Mouse (Mus musculus): ENCODE measurements around the gene Pfkl. TPM values are rescaled to one million over a fixed set of nuclear protein-coding genes. Genes with fewer than 3 reads are reported as not detected.

Gene Pfkl
- polyA plus RNA-seq, 1 experiment: 122 TPM

- H3ac ChIP-seq (ENCODE audit: control insufficient read depth, insufficient read length): no peak overlapping the region
- peaks cover 34% of the 10 kb centered on the region for H3K79me2 ChIP-seq (ENCODE audit: control insufficient read depth, insufficient read depth)
- H3K4me3 ChIP-seq: no peak overlapping the region
- no peak overlapping the region for H3K4me2 ChIP-seq (ENCODE audit: low read depth)
- H3K27me3 ChIP-seq (ENCODE audit: control insufficient read depth, insufficient read depth, insufficient read length): no peaks in the 10 kb centered on the region
- peaks cover 6% of the 10 kb centered on the region for H3K36me3 ChIP-seq (ENCODE audit: control insufficient read depth, insufficient read depth)
- TF ChIP-seq POLR2A (IDR thresholded peaks at IDR 0.05; ENCODE audit: insufficient read length, low read depth): no peak
- no peak for TF ChIP-seq SRF (IDR thresholded peaks at IDR 0.05; ENCODE audit: control insufficient read depth, insufficient read length, low read depth)
- no peak for TF ChIP-seq E2F4 (IDR thresholded peaks at IDR 0.05; ENCODE audit: insufficient read depth)
- TF ChIP-seq TCF12 (IDR thresholded peaks at IDR 0.05; ENCODE audit: insufficient read depth, poor library complexity, severe bottlenecking): no peak
- TF ChIP-seq MYOD1 (IDR thresholded peaks at IDR 0.05; ENCODE audit: control insufficient read depth in 1 of 3, insufficient read length in 2 of 3, low read depth in 2 of 3): no peak
- TF ChIP-seq POLR2AphosphoS2 (IDR thresholded peaks at IDR 0.05; ENCODE audit: insufficient read length, low read depth): no peak
- TF ChIP-seq TCF3 (IDR thresholded peaks at IDR 0.05; ENCODE audit: insufficient read length, low read depth): no peak
- TF ChIP-seq REST (IDR thresholded peaks at IDR 0.05; ENCODE audit: insufficient read depth, insufficient read length): no peak
- TF ChIP-seq MYOG (IDR thresholded peaks at IDR 0.05; ENCODE audit: control insufficient read depth in 1 of 3, insufficient read depth in 1 of 3, insufficient read length in 2 of 3, low read depth in 2 of 3): no peak
- no peak for TF ChIP-seq MAX (IDR thresholded peaks at IDR 0.05; ENCODE audit: low read depth)
- no peak for TF ChIP-seq USF1 (IDR thresholded peaks at IDR 0.05; ENCODE audit: low read depth)
- TF ChIP-seq CEBPB (IDR thresholded peaks at IDR 0.05; ENCODE audit: insufficient read depth, poor library complexity, severe bottlenecking): no peak
Measured at GRCm38 (mm10) chr10:78004479-78005100, 5.3 kb downstream of the Pfkl start.

DNA sequence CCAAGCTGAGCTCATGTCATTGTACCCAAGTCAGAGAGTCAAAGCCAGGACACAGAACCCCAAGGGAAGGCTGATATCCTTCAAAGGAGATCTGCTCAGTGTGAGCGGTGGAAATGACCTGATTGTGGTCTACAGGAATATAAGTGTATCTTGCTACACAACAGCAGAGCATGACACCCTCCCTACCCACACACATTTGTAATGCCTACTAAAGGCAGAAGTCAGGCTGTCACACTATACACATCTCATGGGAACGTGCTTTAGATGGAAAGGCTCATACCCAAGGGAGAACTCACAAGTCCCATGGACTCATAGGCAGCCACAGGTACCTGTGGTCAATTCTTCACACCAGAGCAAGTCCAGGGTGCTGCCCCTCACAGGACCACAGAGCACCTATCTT is 7.6 kb downstream of the Pfkl start:
- Histone ChIP-seq H3K4me3 (no peak overlapping the region), H3K36me3 (ENCODE audit: control insufficient read depth, insufficient read depth) (peaks cover 6% of the 10 kb centered on the region), H3K27me3 (ENCODE audit: control insufficient read depth, insufficient read depth, insufficient read length) (no peaks in the 10 kb centered on the region), H3K79me2 (ENCODE audit: control insufficient read depth, insufficient read depth) (peaks cover 18% of the 10 kb centered on the region), H3K4me2 (ENCODE audit: low read depth) (no peak overlapping the region), H3ac (ENCODE audit: control insufficient read depth, insufficient read length) (no peak overlapping the region)
- TF ChIP-seq CEBPB (IDR thresholded peaks at IDR 0.05; ENCODE audit: insufficient read depth, poor library complexity, severe bottlenecking) (no peak), MYOD1 (IDR thresholded peaks at IDR 0.05; ENCODE audit: control insufficient read depth in 1 of 3, insufficient read length in 2 of 3, low read depth in 2 of 3) (no peak), TCF3 (IDR thresholded peaks at IDR 0.05; ENCODE audit: insufficient read length, low read depth) (no peak), MYOG (IDR thresholded peaks at IDR 0.05; ENCODE audit: control insufficient read depth in 1 of 3, insufficient read depth in 1 of 3, insufficient read length in 2 of 3, low read depth in 2 of 3) (no peak), SRF (IDR thresholded peaks at IDR 0.05; ENCODE audit: control insufficient read depth, insufficient read length, low read depth) (no peak), TCF12 (IDR thresholded peaks at IDR 0.05; ENCODE audit: insufficient read depth, poor library complexity, severe bottlenecking) (no peak), REST (IDR thresholded peaks at IDR 0.05; ENCODE audit: insufficient read depth, insufficient read length) (no peak), USF1 (IDR thresholded peaks at IDR 0.05; ENCODE audit: low read depth) (no peak), E2F4 (IDR thresholded peaks at IDR 0.05; ENCODE audit: insufficient read depth) (no peak), POLR2AphosphoS2 (IDR thresholded peaks at IDR 0.05; ENCODE audit: insufficient read length, low read depth) (no peak), MAX (IDR thresholded peaks at IDR 0.05; ENCODE audit: low read depth) (no peak), POLR2A (IDR thresholded peaks at IDR 0.05; ENCODE audit: insufficient read length, low read depth) (no peak)

GRCm38 (mm10) chr10:78001796-78002195 is 8.1 kb downstream of the Pfkl start:
- H3K4me3 ChIP-seq: no peak overlapping the region
- TF ChIP-seq TCF3 (IDR thresholded peaks at IDR 0.05; ENCODE audit: insufficient read length, low read depth) (no peak), USF1 (IDR thresholded peaks at IDR 0.05; ENCODE audit: low read depth) (no peak)
- H3K4me2 ChIP-seq (ENCODE audit: low read depth): no peak overlapping the region
- no peaks in the 10 kb centered on the region for H3K27me3 ChIP-seq (ENCODE audit: control insufficient read depth, insufficient read depth, insufficient read length)
- H3ac ChIP-seq (ENCODE audit: control insufficient read depth, insufficient read length): no peak overlapping the region
- H3K79me2 ChIP-seq (ENCODE audit: control insufficient read depth, insufficient read depth): peaks cover 12% of the 10 kb centered on the region
- peaks cover 6% of the 10 kb centered on the region for H3K36me3 ChIP-seq (ENCODE audit: control insufficient read depth, insufficient read depth)

GRCm38 (mm10) chr10:78000200-78000599 is 9.7 kb downstream of the Pfkl start:
- TF ChIP-seq POLR2A (IDR thresholded peaks at IDR 0.05; ENCODE audit: insufficient read length, low read depth) (no peak), MAX (IDR thresholded peaks at IDR 0.05; ENCODE audit: low read depth) (no peak), MYOG (IDR thresholded peaks at IDR 0.05; ENCODE audit: control insufficient read depth in 1 of 3, insufficient read depth in 1 of 3, insufficient read length in 2 of 3, low read depth in 2 of 3) (no peak), SRF (IDR thresholded peaks at IDR 0.05; ENCODE audit: control insufficient read depth, insufficient read length, low read depth) (no peak), MYOD1 (IDR thresholded peaks at IDR 0.05; ENCODE audit: control insufficient read depth in 1 of 3, insufficient read length in 2 of 3, low read depth in 2 of 3) (no peak), TCF3 (IDR thresholded peaks at IDR 0.05; ENCODE audit: insufficient read length, low read depth) (no peak), REST (IDR thresholded peaks at IDR 0.05; ENCODE audit: insufficient read depth, insufficient read length) (no peak), TCF12 (IDR thresholded peaks at IDR 0.05; ENCODE audit: insufficient read depth, poor library complexity, severe bottlenecking) (no peak), CEBPB (IDR thresholded peaks at IDR 0.05; ENCODE audit: insufficient read depth, poor library complexity, severe bottlenecking) (no peak), USF1 (IDR thresholded peaks at IDR 0.05; ENCODE audit: low read depth) (no peak), POLR2AphosphoS2 (IDR thresholded peaks at IDR 0.05; ENCODE audit: insufficient read length, low read depth) (no peak), E2F4 (IDR thresholded peaks at IDR 0.05; ENCODE audit: insufficient read depth) (no peak)

GRCm38 (mm10) chr10:77995639-77996038 is 14.2 kb downstream of the Pfkl start:
- TF ChIP-seq MYOD1 (IDR thresholded peaks at IDR 0.05; ENCODE audit: control insufficient read depth in 1 of 3, insufficient read length in 2 of 3, low read depth in 2 of 3): no peak
- TF ChIP-seq POLR2A (IDR thresholded peaks at IDR 0.05; ENCODE audit: insufficient read length, low read depth): no peak
- no peak for TF ChIP-seq SRF (IDR thresholded peaks at IDR 0.05; ENCODE audit: control insufficient read depth, insufficient read length, low read depth)
- no peak for TF ChIP-seq TCF3 (IDR thresholded peaks at IDR 0.05; ENCODE audit: insufficient read length, low read depth)
- TF ChIP-seq USF1 (IDR thresholded peaks at IDR 0.05; ENCODE audit: low read depth): no peak
- no peak for TF ChIP-seq E2F4 (IDR thresholded peaks at IDR 0.05; ENCODE audit: insufficient read depth)
- no peak for TF ChIP-seq REST (IDR thresholded peaks at IDR 0.05; ENCODE audit: insufficient read depth, insufficient read length)
- no peak for TF ChIP-seq CEBPB (IDR thresholded peaks at IDR 0.05; ENCODE audit: insufficient read depth, poor library complexity, severe bottlenecking)
- no peak for TF ChIP-seq TCF12 (IDR thresholded peaks at IDR 0.05; ENCODE audit: insufficient read depth, poor library complexity, severe bottlenecking)
- TF ChIP-seq MYOG (IDR thresholded peaks at IDR 0.05; ENCODE audit: control insufficient read depth in 1 of 3, insufficient read depth in 1 of 3, insufficient read length in 2 of 3, low read depth in 2 of 3): no peak
- no peak for TF ChIP-seq MAX (IDR thresholded peaks at IDR 0.05; ENCODE audit: low read depth)
- no peak for TF ChIP-seq POLR2AphosphoS2 (IDR thresholded peaks at IDR 0.05; ENCODE audit: insufficient read length, low read depth)
- H3K4me3 ChIP-seq: no peak overlapping the region
- no peak overlapping the region for H3ac ChIP-seq (ENCODE audit: control insufficient read depth, insufficient read length)
- H3K79me2 ChIP-seq (ENCODE audit: control insufficient read depth, insufficient read depth): no peaks in the 10 kb centered on the region
- H3K36me3 ChIP-seq (ENCODE audit: control insufficient read depth, insufficient read depth): no peaks in the 10 kb centered on the region
- H3K4me2 ChIP-seq (ENCODE audit: low read depth): no peak overlapping the region
- H3K27me3 ChIP-seq (ENCODE audit: control insufficient read depth, insufficient read depth, insufficient read length): no peaks in the 10 kb centered on the region

More at GRCm38 (mm10) chr10:78000200-78000599, 9.7 kb downstream of the Pfkl start:
- peaks cover 6% of the 10 kb centered on the region for H3K36me3 ChIP-seq (ENCODE audit: control insufficient read depth, insufficient read depth)
- H3K4me3 ChIP-seq: no peak overlapping the region
- H3K27me3 ChIP-seq (ENCODE audit: control insufficient read depth, insufficient read depth, insufficient read length): no peaks in the 10 kb centered on the region
- no peak overlapping the region for H3K4me2 ChIP-seq (ENCODE audit: low read depth)
- H3K79me2 ChIP-seq (ENCODE audit: control insufficient read depth, insufficient read depth): peaks cover 4% of the 10 kb centered on the region
- no peak overlapping the region for H3ac ChIP-seq (ENCODE audit: control insufficient read depth, insufficient read length)
